Mouse (Mus musculus): ENCODE measurements around the gene Rgs6. TPM values are rescaled to one million over a fixed set of nuclear protein-coding genes. Genes with fewer than 3 reads are reported as not detected.

The Rgs6 gene
- total RNA-seq, 2 experiments from 2014 or later: 1.4 to 2.9 TPM

DNA sequence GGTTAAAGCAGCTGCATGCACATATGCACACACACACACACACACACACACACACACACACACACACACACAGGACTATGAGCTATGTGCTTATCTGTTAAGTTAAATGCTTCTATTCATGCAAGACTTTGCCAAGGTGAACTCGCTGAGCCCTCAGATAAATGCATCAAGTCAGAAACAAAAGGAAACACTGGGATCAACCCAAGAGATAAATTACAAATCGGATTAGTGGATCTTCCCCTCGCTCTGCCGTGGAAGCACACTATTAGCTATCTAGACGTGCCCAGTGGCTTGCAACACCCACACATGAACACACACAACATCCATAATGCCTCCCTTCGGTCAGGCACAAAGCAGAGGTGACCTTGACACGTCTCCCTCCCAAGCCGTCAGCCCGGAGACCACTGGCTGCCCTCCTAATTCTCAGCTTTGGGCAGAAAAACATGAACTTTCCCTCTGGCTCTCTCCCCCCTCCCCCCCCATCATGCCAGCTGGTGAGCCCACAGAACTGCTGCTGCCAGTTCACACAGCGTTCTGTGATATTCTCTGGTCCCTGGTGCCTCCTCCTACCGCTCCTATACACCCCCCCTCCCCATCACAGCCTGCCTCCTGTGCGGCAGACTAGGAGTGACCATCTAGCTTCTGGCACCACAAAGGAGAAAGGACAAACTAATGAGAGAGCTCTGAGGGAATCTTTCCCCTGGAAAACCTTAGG is 581.6 kb downstream of the Rgs6 start:
- no peak for DNase-seq (ENCODE audit: low spot score in 2 of 2)

DNA sequence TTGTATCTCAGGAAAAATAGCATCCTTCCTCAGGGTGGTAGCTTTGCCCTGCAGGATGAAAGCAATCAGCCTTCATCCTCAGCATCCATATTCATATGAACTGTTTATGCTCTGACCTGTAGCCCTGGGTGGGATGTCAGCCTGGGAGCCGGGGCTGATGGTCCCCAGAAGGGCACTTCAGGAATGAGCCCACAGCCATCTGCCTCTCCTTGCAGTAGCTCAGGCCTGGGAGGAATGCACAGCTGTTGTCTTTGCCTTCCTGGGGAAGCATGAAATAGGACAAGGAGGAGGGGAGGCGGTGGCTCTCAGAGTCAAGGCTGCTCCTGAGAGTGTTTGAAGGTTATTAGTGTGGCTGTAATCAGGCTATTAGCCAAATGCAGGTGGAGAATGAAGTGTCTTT is 590.7 kb downstream of the Rgs6 start:
- no peak for DNase-seq (ENCODE audit: low spot score in 2 of 2)

DNA sequence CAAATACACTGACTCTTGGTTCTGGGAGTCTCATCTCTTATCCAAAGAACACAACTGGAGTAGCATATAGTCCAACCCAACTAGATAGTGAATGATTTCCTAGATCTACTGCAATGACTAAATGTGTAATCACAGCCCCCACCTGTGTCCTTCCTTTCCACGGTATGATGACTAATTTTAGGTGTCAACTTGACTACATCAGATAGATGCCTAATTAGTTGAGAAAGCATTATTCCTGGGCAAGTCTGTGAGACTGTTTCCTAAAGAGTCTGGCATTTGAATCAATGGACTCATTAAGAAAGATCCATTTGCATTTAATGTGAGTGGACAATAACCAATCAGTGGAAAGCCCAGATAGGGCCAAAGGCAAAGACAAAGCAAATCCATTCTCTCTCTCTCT is 591.8 kb downstream of the Rgs6 start:
- DNase-seq (ENCODE audit: low spot score in 2 of 2): no peak

DNA sequence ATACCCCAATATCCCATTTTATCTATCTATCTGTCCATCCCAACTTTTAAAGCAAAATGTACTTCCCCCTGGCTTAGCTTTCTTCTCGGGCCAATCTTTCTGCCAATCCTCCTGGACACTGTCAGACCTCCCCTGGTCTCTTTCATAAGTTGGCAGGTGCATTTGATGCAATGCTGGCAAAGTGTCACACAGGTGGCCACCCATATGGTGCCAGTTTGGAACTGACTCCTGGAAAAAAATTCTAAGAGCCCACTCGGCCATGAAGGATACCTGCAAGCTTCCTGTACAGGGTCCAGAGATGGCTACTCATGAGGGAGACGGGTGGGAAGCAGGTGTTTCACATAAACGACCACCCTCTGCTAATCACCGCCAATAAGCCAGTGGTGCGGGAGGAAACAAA is 592.5 kb downstream of the Rgs6 start:
- DNase-seq (ENCODE audit: low spot score in 2 of 2): no peak

DNA sequence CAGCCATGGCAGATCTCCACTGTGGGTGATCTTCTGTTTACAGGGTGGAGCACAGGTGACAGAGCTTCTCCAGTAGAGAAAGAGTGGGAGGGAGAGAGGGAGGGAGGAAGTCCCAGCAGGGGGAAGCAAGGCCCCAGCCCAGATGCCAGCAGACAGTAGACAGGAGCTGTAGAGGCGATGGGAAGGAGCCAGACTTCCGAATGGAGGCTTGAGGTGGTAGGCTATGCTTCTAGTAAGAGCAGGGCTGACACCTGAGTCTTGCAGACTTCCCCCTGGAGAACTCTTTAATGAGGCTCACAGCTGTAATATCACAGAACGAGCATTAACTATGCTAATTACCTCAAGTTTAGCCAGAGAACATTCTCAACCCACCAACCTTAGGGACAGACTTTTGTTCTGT is 613.6 kb downstream of the Rgs6 start:
- no peak for DNase-seq (ENCODE audit: low spot score in 2 of 2)

DNA sequence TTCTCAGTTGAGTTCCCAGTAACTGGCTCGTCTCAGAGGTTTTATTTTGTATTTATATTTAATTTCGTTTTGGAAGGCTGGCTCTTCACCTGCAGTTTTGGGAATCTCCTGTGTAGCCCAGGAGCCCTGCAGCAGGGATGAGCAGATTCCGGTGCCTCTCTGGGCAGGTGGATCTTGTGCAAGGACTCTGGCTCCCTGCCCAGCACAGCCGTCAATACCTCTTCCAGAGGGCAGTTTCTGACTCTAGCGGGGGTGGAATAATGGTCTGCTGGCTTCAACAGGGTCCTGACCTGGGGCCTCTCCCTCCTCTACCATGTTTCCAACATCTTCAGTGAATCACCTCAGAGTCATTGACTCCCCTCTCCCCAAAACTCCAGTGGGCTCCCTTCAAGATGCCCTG is 616.3 kb downstream of the Rgs6 start:
- DNase-seq (ENCODE audit: low spot score in 2 of 2): peak in 1 of 2 experiments; percentile 13

DNA sequence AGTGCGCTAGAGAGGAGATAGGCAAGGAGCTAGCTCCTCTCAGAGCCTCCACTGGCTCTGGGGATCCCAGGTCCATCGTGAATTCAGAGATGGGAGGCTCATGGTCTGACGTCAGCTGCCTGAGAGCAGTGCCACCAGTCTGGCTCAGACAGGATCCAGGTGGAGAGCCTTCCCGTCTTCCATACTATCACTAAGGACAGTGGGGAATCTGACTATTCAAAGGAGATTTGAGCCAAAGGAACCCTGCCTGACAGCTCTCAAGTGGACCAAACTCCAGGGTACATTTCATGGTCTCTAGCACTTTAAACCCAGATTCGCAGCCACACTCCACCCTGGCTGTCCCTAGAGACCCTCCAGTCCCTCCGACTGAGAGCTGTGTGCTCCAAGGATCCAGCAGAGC is 618.8 kb downstream of the Rgs6 start:
- no peak for DNase-seq (ENCODE audit: low spot score in 2 of 2)

DNA sequence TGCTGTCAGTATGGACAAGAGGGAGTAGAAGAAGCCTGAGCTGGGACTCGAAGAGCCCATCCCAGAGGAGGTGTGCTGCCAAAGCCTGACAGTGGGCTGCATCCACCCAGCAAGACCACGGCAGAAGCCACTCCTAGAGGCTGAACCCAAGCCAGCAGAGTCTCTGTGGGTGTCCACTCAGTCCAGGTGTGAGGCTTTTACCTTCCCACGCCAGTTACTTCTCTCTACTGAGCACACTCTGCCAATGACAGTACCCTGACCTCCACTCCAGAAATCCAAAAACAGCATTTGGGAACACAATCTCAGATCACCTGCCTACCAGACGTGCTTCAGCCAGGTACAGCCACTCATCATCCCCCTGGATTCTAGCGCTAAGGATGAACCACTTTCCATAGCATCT is 619.4 kb downstream of the Rgs6 start:
- DNase-seq (ENCODE audit: low spot score in 2 of 2): no peak

DNA sequence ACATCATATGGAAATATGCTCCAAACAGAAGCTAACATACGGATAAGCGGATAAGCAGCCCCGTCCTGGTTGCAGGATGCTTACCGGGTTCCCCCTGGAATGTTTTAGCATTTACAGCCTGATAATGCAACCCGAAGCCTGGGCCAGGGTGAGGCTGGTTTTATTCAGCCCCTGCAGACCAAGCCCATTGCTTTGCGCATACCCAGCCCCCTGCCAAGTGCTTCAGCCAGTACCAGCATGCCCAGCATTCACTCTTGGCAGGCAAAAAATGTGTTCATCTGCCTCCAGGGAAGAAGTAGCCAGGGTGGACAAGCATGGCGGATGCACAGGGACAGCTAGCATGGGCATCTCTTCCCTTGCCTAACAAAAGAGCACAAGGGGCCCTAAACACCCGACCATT is 619.9 kb downstream of the Rgs6 start:
- DNase-seq (ENCODE audit: low spot score in 2 of 2): no peak

DNA sequence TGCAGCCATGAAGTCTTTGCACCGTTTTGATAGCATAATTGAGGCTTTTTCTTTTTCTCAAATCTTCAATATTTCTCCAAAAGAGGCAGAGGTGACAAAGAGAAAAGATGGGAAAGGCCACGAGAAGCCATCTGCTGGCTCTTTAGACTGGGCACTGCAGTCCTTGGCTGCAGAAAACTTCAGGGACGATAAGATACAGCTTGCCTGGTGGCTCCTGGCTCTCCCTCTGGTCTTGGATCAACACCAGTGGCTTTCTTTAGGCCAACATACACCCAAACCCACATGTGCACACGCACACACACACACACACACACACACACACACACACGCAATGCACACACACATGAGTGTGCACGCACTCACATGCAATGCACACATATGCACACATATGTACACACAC is 620.7 kb downstream of the Rgs6 start:
- no peak for DNase-seq (ENCODE audit: low spot score in 2 of 2)

DNA sequence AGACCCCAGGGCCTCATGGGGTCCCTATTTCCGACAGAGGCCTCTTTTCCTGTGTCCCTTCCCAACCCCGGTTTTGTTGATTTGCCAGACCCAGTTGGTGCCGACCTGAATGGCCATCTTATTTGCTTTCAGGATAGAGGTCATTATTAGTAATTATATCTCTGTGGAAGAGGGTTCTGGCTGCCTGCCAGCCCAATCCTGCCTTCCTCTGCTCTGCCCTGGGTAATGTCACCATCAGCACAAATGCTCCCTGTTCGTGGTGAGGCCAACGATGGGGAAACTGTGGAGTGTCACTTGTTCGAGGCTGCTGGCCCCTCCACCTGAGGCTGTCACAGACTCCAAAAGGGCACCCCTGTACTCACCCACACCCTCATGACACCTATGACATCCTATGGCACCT is 621.4 kb downstream of the Rgs6 start:
- no peak for DNase-seq (ENCODE audit: low spot score in 2 of 2)

DNA sequence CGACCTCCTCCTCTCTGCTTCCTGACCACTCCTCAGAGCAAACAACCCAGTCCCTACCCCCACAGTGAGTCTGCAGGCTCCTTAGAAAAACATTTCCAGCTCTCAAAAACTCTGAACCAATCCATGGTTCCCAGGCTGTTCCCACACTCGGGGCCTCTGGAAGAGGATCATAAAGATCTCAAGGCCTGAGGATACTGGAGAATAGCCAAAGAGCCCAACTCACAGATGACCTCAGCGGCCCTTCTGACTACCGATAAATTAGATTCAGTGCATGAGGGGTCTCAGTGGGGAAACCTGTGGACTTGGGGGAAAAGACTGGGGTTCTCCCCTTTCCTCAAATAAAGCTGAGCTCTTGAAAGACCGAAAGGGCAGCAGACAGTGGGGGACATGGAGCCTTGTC is 622.2 kb downstream of the Rgs6 start:
- no peak for DNase-seq (ENCODE audit: low spot score in 2 of 2)

DNA sequence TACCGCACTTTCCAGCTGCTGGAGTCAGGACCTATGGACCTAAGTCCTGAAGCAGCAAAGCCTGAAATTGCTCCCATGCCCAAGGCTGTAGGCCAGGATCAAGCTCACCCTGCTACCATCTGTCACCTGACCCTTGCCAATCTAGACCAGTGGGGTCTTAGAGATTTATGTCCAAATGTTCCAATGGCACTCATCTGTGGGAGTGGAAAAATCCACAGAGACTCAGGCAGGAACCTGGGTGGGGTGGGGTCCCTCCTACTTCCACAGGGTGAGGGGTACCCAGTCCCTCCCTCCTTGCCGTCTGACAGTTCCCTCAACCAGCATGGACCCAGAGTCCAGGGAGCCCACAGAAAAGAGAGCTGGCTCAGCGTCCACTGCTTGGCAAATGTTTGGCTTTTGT is 622.6 kb downstream of the Rgs6 start:
- DNase-seq (ENCODE audit: low spot score in 2 of 2): no peak

DNA sequence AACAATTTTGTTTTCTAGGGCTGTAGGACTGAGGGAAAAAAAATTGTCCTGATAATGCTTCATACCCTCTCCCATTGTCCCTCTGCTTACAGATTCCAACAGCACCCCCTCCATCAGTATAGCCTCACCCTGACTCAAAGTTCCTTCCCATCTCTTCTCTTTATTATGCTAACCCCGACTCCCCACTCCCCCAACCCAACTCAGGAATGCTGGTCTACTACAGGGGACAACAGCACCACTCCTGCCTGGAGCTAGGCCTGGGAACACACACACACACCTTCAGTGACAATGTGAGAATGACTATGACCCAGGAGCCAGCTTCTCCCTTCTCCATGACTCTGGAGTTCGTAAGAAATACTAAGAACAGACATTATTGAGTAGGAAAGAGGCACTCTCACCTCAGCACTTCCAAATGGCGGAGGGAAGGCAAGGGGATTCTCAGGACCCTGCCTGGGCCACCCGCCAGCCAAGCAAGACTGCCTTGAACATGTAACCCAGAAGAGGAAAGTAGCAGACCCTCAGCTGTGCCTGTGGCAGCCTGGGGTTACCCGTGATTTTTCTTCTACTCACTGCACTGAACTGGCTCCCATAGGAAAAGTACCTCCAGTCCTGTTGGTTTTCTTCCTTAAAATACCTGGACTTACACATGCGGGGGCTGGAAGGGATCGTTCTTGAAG is 623.2 kb downstream of the Rgs6 start:
- no peak for DNase-seq (ENCODE audit: low spot score in 2 of 2)
